Mouse (Mus musculus) left cerebral cortex, postnatal 25 days (tissue): ENCODE results near the gene Carns1. TPM values are rescaled to one million over a fixed set of nuclear protein-coding genes. Genes with fewer than 3 reads are reported as not detected.

Experiments
- DNase-seq, 2 experiments: peaks; one replicate each; pipeline ENCODE4 v3.0.0; 2022; ENCODE audit warnings: low spot score in 2 of 2, mixed read lengths in 1 of 2
- intact Hi-C: fragments of 180-260 bp; cut with DNase I; formaldehyde crosslinking; loops from one replicate; pipeline ENCODE4 v1.15.1; 2025
- total RNA-seq, 2 experiments: library from RNA; stranded (reverse); gene quantifications; 2 replicates each; pipeline ENCODE4 v1.2.3; 2021

Carns1 gene
- total RNA-seq, 2 experiments from 2014 or later: 6.6 to 8.7 TPM

GRCm38 (mm10) chr19:4183689-4184088 is 8.4 kb upstream of the Carns1 start:
- intact Hi-C loops: no loop called here
- no peak for DNase-seq

GRCm38 (mm10) chr19:4181892-4182291 is 6.6 kb upstream of the Carns1 start:
- intact Hi-C loops: no loop called here
- peak; percentile 80 to 94 for DNase-seq

- intact Hi-C loops: no loop called here
- no peak for DNase-seq
Measured at GRCm38 (mm10) chr19:4180411-4180810, 5.1 kb upstream of the Carns1 start.

- intact Hi-C loops: no loop called here
- DNase-seq: no peak
Measured at GRCm38 (mm10) chr19:4172925-4173324, 2.4 kb downstream of the Carns1 start.

GRCm38 (mm10) chr19:4171393-4172290 is 3.6 kb downstream of the Carns1 start:
- DNase-seq: no peak
- intact Hi-C loops: no loop called here

GRCm38 (mm10) chr19:4170723-4171392 is 4.4 kb downstream of the Carns1 start:
- no peak for DNase-seq
- intact Hi-C loops: no loop called here

GRCm38 (mm10) chr19:4169810-4170209 is 5.5 kb downstream of the Carns1 start:
- DNase-seq: no peak
- intact Hi-C loops: loop anchor here (1.0 to 2.0 kb wide), 2 partner anchors 23 to 58 kb away; partner anchors contain the start of gene Ppp1ca

GRCm38 (mm10) chr19:4169378-4169784 is 5.9 kb downstream of the Carns1 start:
- intact Hi-C loops: loop anchor here (1.0 to 2.0 kb wide), 2 partner anchors 23 to 59 kb away; partner anchors contain the start of gene Ppp1ca
- peak; percentile 99 to 100 for DNase-seq

- no peak for DNase-seq
- intact Hi-C loops: no loop called here
Measured at GRCm38 (mm10) chr19:4166678-4167476, 8.4 kb downstream of the Carns1 start.

GRCm38 (mm10) chr19:4164721-4165120 is 10.6 kb downstream of the Carns1 start:
- intact Hi-C loops: no loop called here
- DNase-seq: no peak

GRCm38 (mm10) chr19:4164100-4164499 is 11.2 kb downstream of the Carns1 start:
- intact Hi-C loops: no loop called here
- DNase-seq: no peak

- intact Hi-C loops: loop anchor here (2.0 kb wide), 1 partner anchor 37 kb away; no protein-coding TSS in a partner anchor
- DNase-seq: no peak
Measured at GRCm38 (mm10) chr19:4163543-4163887, 11.8 kb downstream of the Carns1 start.

GRCm38 (mm10) chr19:4162646-4163542 is 12.4 kb downstream of the Carns1 start, which contains the start of gene Rps6kb2:
Gene Rps6kb2, minus strand, starts transcription at chr19:4163354.
- DNase-seq: peak; percentile 98 to 99
- intact Hi-C loops: loop anchor here (2.0 kb wide), 1 partner anchor 36 kb away; no protein-coding TSS in a partner anchor

GRCm38 (mm10) chr19:4159049-4159448 is 16.2 kb downstream of the Carns1 start:
- no peak for DNase-seq
- intact Hi-C loops: no loop called here

GRCm38 (mm10) chr19:4156771-4157170 is 18.5 kb downstream of the Carns1 start:
- DNase-seq: no peak

GRCm38 (mm10) chr19:4156073-4156579 is 19.2 kb downstream of the Carns1 start:
- no peak for DNase-seq
- intact Hi-C loops: no loop called here

More at GRCm38 (mm10) chr19:4156771-4157170, 18.5 kb downstream of the Carns1 start:
- intact Hi-C loops: no loop called here

- DNase-seq: no peak
- intact Hi-C loops: no loop called here
Measured at GRCm38 (mm10) chr19:4155223-4156072, 19.8 kb downstream of the Carns1 start.
